Mouse (Mus musculus) megakaryocyte, embryonic 14.5 days (primary cell): ENCODE results near the gene Nell2.

ENCODE experiments used
- FLI1 ChIP-seq: IDR thresholded peaks from 2 replicates; pipeline ENCODE4 v1.6.1; 2012; ENCODE audit warnings: low read length, inconsistent platforms, mixed read lengths
- GATA1 ChIP-seq: IDR thresholded peaks from 3 replicates; pipeline ENCODE4 v1.6.1; 2012; ENCODE audit warnings: mixed read lengths, low read length, inconsistent platforms, borderline replicate concordance

GRCm38 (mm10) chr15:95565160-95565559, 36.8 kb upstream of the Nell2 start:
- no peak for TF ChIP-seq FLI1
- no peak for TF ChIP-seq GATA1
